Mouse (Mus musculus) heart, embryonic 13.5 days (tissue): ENCODE measurements around the gene Ankrd22. TPM values are rescaled to one million over a fixed set of nuclear protein-coding genes. Genes with fewer than 3 reads are reported as not detected.

Source experiments
- ATAC-seq: fragments of 200-750 bp; cut with Nextera tagmentation; 2 replicates; pipeline ENCODE4 v1.8.0; 2017; ENCODE audit warnings: moderate TSS enrichment; ENCODE audit not compliant: insufficient number of reproducible peaks, low FRiP score, low TSS enrichment; ENCODE audit errors: extremely low read depth
- H3K27ac ChIP-seq: fragments of 300-500 bp; sonication (generic); replicated peaks from 2 replicates; pipeline ENCODE4 v1.5.1; 2015; ENCODE audit warnings: moderate library complexity, mild to moderate bottlenecking, inconsistent platforms
- H3K27me3 ChIP-seq: fragments of 300-500 bp; sonication (generic); replicated peaks from 2 replicates; pipeline ENCODE4 v1.6.1; 2015; ENCODE audit warnings: mild to moderate bottlenecking, inconsistent platforms
- H3K36me3 ChIP-seq: fragments of 300-500 bp; sonication (generic); 2 replicates; pipeline ENCODE4 v1.6.1; 2015; ENCODE audit warnings: mild to moderate bottlenecking, inconsistent platforms
- H3K4me1 ChIP-seq: fragments of 300-500 bp; sonication (generic); 2 replicates; pipeline ENCODE4 v1.6.1; 2015; ENCODE audit warnings: inconsistent platforms
- H3K4me2 ChIP-seq: fragments of 300-500 bp; sonication (generic); 2 replicates; pipeline ENCODE4 v1.6.1; 2015; ENCODE audit warnings: inconsistent platforms, mild to moderate bottlenecking, moderate library complexity
- H3K4me3 ChIP-seq: fragments of 300-500 bp; sonication (generic); 2 replicates; pipeline ENCODE4 v1.5.1; 2015; ENCODE audit warnings: moderate library complexity, mild to moderate bottlenecking, inconsistent platforms
- H3K9ac ChIP-seq: fragments of 300-500 bp; sonication (generic); 2 replicates; pipeline ENCODE4 v1.6.1; 2015; ENCODE audit warnings: inconsistent platforms, mild to moderate bottlenecking, moderate library complexity
- H3K9me3 ChIP-seq: fragments of 300-500 bp; sonication (generic); 2 replicates; pipeline ENCODE4 v1.6.1; 2016; ENCODE audit warnings: inconsistent platforms
- WGBS: fragments of 180-500 bp; shearing (Covaris S2); methylation state at CpG from one replicate; pipeline ENCODE4 v1.1.7; 2015; ENCODE audit warnings: mixed read lengths; 5-methylcytosine and 5-hydroxymethylcytosine counted together
- polyA plus RNA-seq: library from polyadenylated mRNA; unstranded; fragments of >200 nt; fragmentation: Nextera tagmentation; extraction: Ambion mirVana; gene quantifications from 2 replicates; pipeline ENCODE4 v1.2.1, GENCODE M21; 2015

Ankrd22 gene
- polyA plus RNA-seq, 1 experiment from 2014 or later: 0.05 TPM

DNA sequence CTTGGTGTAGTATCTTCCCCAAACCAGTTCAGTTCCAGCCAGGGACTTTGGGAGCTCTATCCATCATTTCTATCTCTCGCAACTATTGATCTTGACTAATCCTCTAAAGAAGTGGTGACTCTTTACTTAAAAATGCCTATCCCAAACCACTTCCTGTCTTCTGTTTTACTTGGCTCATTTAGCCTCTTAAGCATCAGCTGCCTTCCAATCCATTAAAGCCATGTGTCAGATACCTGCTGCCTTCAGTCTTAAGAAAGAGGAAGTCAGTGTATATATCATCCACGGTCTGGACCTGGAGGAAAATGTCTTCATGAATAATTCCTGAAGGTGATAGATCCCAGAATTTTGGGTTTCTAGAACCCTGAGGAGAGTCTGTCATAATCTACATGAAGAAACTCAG, 14.5 kb upstream of the Ankrd22 start:
- ATAC-seq: no peak
- H3K27ac ChIP-seq: no peak overlapping the region
- H3K27me3 ChIP-seq: no peaks in the 10 kb centered on the region
- H3K9me3 ChIP-seq: no peaks in the 10 kb centered on the region
- no peaks in the 10 kb centered on the region for H3K36me3 ChIP-seq
- no peak overlapping the region for H3K4me3 ChIP-seq
- WGBS: 60% methylated on average over 2 of the region's 2 CpGs
- H3K9ac ChIP-seq: no peak overlapping the region
- no peaks in the 10 kb centered on the region for H3K4me1 ChIP-seq
- no peak overlapping the region for H3K4me2 ChIP-seq

DNA sequence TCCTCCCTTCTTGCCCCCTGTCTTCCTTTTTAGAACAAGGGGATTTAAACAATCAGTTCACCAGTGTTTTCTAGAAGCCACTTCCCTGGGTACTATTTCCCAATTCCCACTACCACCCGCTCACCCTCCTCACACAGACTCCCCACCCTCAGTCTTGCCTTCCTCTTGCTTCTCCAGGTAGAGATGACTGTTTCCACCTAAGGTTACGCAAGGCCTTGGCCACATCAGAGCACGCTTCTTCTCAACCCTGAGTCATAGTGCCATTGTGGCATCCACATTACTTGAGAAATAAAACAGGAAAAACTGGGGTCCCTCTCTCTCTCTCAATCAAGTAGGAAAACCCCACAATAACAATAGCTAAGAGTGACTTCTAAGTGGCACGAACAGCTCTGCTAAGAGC, 13.3 kb upstream of the Ankrd22 start:
- Histone ChIP-seq H3K27me3 (no peaks in the 10 kb centered on the region), H3K4me2 (no peak overlapping the region), H3K4me3 (no peak overlapping the region), H3K4me1 (peaks cover 2% of the 10 kb centered on the region; the same call in 1 of the 2 replicates), H3K9ac (no peak overlapping the region), H3K9me3 (no peaks in the 10 kb centered on the region), H3K36me3 (no peaks in the 10 kb centered on the region), H3K27ac (no peak overlapping the region)
- ATAC-seq: no peak
- WGBS: 77% methylated on average over 4 of the region's 4 CpGs

DNA sequence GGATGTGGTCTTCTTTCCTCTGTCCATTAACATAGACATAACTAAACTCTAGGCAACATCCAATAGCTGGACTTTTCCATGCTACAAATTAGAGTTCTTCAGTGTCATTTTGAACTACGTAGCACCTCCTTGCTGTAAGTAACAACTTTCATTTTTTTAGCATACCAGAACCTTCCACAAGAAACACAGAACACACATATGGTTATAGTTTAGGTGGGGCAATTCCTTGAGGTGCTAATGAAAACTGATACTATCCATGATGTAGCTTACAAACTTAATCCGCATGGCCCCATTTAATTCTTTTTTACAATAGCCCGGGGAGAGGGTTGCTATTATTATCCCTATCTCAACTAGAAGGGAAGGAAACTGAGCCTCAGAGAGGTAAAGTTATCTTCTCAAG, 8.2 kb upstream of the Ankrd22 start:
- no peak for ATAC-seq
- no peak overlapping the region for H3K4me3 ChIP-seq
- H3K9me3 ChIP-seq: no peaks in the 10 kb centered on the region
- H3K9ac ChIP-seq: no peak overlapping the region
- no peaks in the 10 kb centered on the region for H3K27me3 ChIP-seq
- H3K27ac ChIP-seq: no peak overlapping the region
- no peaks in the 10 kb centered on the region for H3K36me3 ChIP-seq
- peaks cover 5% of the 10 kb centered on the region; the same call in 1 of the 2 replicates for H3K4me1 ChIP-seq
- H3K4me2 ChIP-seq: no peak overlapping the region
- WGBS: 33% methylated on average over 3 of the region's 3 CpGs

DNA sequence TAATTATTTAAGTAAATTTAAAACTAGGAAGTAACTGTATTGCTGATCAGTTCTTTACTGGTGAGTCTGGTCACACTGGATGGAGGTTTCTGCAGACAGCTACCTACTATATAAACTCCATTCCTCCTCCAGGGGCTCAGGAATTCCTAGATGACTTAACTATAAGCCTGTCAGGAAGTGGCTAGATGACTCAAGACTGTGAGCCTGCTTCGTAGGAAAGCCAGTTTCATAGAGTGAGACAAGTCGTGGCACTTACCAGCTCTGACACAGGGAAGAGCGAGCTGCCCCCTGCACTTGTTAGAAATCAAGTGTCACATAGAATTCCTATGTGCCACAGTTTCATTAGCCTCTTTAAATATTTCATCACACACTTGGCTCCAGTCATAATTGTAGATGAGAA, 5.3 kb upstream of the Ankrd22 start:
- no peak overlapping the region for H3K27ac ChIP-seq

DNA sequence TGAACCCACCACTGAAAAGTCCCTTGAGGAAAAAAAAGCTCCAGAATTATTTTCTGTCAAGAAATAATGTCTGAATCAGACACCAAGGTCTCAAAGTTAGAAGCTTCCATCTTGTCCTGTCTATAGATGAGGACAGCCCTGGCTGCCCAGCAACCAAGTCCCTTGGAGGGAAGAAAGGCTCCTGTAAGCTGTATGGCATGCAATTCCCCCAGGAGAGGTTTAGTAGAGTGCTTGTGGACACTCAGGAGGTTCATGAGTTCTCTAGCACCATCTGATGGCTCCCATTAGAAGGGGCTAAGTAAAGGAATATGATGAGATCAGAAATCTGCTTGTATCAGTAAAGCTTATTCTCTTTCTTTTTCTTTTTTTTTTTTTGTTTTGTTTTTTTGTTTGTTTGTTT, 3.3 kb upstream of the Ankrd22 start:
- H3K4me2 ChIP-seq: no peak overlapping the region
- no peaks in the 10 kb centered on the region for H3K9me3 ChIP-seq
- no peak overlapping the region for H3K4me3 ChIP-seq
- no peaks in the 10 kb centered on the region for H3K27me3 ChIP-seq
- H3K27ac ChIP-seq: no peak overlapping the region
- no peak for ATAC-seq
- no peaks in the 10 kb centered on the region for H3K36me3 ChIP-seq
- H3K4me1 ChIP-seq: peaks cover 3% of the 10 kb centered on the region; the same call in 1 of the 2 replicates
- no peak overlapping the region for H3K9ac ChIP-seq

More for the DNA sequence above, 5.3 kb upstream of the Ankrd22 start:
- Histone ChIP-seq H3K4me1 (peaks cover 5% of the 10 kb centered on the region; the same call in 1 of the 2 replicates), H3K4me2 (no peak overlapping the region), H3K9ac (no peak overlapping the region), H3K9me3 (no peaks in the 10 kb centered on the region), H3K36me3 (no peaks in the 10 kb centered on the region), H3K27me3 (no peaks in the 10 kb centered on the region), H3K4me3 (no peak overlapping the region)
- no peak for ATAC-seq
- 43% methylated on average over 3 of the region's 3 CpGs for WGBS

DNA sequence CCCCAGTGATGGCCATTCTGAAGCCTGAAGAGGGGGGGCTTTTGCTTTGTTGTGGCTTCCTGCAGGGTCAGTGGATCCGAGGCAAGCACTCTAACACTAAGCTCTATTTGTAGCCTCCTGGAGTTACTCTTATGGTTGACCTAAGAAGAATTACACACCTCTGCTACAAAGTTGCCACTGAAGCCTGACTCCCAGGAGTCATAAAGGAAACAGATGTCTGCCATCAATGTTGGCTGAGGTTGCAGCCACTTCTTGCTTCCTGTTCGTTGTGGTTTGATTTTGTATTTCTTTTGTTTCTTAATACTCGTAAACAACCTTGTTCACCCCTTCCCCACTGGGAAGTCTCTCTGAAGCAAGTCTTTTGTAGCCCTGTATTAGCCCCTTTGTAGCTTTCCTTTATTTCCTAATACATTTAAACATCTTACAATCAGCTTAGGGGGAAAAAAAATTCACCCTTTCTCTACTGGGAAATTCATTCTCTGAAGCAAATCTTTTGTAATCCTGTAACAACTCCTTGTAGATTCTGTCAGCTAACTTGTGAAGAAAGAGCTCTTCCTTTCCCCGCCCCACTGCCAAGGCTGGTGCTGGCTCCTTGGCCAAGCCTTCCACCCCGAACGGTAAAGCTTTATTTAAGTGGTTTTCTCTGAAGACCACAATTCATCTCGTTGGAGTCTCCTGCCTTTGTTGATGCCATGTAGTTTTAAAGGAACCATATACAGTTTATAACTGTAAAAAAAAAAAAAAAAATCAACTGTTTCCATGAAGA, 2.2 kb upstream of the Ankrd22 start:
- Histone ChIP-seq H3K4me1 (no peaks in the 10 kb centered on the region), H3K27ac (no peak overlapping the region), H3K27me3 (no peaks in the 10 kb centered on the region), H3K4me3 (no peak overlapping the region), H3K4me2 (no peak overlapping the region), H3K36me3 (no peaks in the 10 kb centered on the region), H3K9me3 (no peaks in the 10 kb centered on the region), H3K9ac (no peak overlapping the region)
- WGBS: 58% methylated on average over 7 of the region's 7 CpGs
- ATAC-seq: no peak

DNA sequence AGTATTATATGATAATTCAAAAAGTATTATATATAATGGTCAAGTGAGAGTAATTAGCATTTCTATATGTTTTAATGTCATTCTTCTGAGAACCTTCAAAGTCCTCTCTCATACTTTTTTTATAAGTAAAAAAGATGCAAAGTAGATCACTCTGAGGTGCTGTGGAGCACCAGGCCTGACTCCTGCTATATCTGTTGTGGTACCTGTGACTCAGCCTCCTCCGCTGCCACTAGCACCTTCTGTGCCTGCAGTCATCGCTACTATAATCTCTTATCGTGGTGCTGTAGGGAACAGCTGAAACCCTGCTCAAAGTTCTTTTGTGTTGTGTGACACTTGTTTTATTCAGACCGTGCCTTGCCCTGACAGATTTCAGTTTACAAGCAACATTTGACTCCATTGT, 533 bp upstream of the Ankrd22 start:
- Histone ChIP-seq H3K36me3 (no peaks in the 10 kb centered on the region), H3K4me3 (no peak overlapping the region), H3K4me2 (no peak overlapping the region), H3K27me3 (no peaks in the 10 kb centered on the region), H3K9ac (no peak overlapping the region), H3K4me1 (no peaks in the 10 kb centered on the region; the same call in 1 of the 2 replicates), H3K9me3 (no peaks in the 10 kb centered on the region), H3K27ac (no peak overlapping the region)
- 66% methylated on average over 4 of the region's 4 CpGs for WGBS
- ATAC-seq: no peak

DNA sequence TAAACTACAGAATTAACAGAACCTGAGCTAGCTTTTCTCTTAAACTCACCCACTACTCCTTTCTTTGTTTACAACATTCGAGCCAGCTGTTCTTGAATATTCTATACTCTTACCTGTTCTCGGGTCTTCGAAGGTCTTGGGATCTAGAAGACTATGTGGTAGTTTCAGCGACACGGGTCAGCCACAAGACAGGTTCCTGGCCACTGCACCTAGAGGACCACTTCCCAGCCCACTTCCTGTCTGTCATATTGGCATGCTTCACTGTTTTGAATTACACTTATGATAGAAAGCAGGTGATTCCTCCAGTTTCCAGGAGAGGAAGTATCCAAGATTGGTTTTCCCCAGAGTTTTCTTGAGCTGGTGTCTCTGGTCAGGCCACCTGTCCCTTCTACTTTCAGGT, 3.2 kb downstream of the Ankrd22 start:
- Histone ChIP-seq H3K9ac (no peak overlapping the region), H3K4me2 (no peak overlapping the region), H3K27ac (no peak overlapping the region), H3K4me1 (no peaks in the 10 kb centered on the region; the same call in 1 of the 2 replicates), H3K9me3 (no peaks in the 10 kb centered on the region), H3K4me3 (no peak overlapping the region), H3K27me3 (no peaks in the 10 kb centered on the region), H3K36me3 (no peaks in the 10 kb centered on the region)
- 83% methylated on average over 5 of the region's 5 CpGs for WGBS
- ATAC-seq: no peak

DNA sequence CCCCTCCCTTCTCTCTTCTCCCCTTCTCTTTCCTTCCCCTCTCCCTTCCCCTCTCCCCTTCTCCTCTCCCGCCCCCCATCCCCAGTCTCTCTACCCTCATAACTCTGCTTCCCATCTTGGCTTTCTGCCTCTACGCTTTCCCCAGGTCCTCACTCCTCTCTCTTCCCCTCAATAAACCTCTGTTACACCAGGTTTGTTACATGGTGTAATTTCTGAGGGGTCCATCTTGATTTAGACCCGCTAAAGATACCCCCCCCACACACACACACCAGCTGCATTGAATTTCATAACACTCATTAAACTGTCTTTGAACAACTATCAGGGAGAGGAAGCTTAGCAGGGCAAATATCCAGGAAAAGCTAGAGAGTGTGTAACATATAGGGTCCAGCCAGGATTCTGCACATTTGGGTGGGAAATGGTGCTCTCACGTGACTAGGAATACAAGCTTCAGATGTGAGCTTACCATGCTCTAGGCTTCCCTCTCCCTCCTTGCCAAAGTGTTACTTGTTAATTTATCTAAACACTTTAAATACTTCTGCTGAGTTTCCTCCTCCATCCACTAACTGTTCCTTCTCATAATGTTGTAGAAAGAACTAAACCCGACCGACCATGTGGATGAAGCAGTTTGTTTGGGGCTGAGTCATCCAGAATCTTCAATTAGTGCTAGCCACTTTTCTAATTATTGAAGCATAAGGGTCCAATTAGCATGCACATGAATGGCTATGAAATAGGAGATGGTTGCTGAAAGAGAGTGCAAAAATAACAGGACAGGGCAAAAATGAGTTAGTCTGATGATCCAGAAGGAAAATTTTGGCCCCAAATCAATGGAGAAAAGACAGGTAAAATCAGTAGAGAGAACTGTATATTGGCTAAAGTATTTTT, 12.3 kb downstream of the Ankrd22 start:
- H3K4me2 ChIP-seq: no peak overlapping the region
- no peaks in the 10 kb centered on the region for H3K9me3 ChIP-seq
- H3K9ac ChIP-seq: no peak overlapping the region
- no peak for ATAC-seq
- WGBS: 73% methylated on average over 6 of the region's 6 CpGs
- no peaks in the 10 kb centered on the region for H3K36me3 ChIP-seq
- no peak overlapping the region for H3K27ac ChIP-seq
- H3K4me3 ChIP-seq: no peak overlapping the region
- no peaks in the 10 kb centered on the region for H3K4me1 ChIP-seq
- no peaks in the 10 kb centered on the region for H3K27me3 ChIP-seq

DNA sequence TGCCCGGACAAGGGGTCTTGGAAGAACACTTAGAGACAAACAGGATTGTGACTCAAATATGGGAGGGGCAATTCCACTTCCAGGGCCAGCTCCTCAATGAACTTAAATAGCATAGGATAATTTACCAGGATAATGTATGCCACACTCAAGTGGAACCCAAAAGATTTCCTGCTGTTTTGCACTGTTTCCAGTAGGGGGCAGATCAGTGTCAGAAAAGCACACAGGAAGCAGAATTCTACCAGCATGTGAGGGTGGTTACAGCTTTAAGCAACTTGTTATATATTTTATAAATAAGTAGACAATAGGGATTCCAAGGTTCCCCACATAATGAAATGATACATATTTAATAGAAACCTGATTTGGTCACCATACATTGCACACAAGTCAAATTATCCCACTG, 13.9 kb downstream of the Ankrd22 start:
- no peaks in the 10 kb centered on the region for H3K27me3 ChIP-seq
- H3K4me1 ChIP-seq: no peaks in the 10 kb centered on the region
- no peaks in the 10 kb centered on the region for H3K36me3 ChIP-seq
- no peak overlapping the region for H3K4me3 ChIP-seq
- H3K9me3 ChIP-seq: no peaks in the 10 kb centered on the region
- H3K27ac ChIP-seq: no peak overlapping the region
- no peak overlapping the region for H3K4me2 ChIP-seq
- H3K9ac ChIP-seq: no peak overlapping the region
- WGBS: 65% methylated on average over 1 of the region's 1 CpGs
- no peak for ATAC-seq

DNA sequence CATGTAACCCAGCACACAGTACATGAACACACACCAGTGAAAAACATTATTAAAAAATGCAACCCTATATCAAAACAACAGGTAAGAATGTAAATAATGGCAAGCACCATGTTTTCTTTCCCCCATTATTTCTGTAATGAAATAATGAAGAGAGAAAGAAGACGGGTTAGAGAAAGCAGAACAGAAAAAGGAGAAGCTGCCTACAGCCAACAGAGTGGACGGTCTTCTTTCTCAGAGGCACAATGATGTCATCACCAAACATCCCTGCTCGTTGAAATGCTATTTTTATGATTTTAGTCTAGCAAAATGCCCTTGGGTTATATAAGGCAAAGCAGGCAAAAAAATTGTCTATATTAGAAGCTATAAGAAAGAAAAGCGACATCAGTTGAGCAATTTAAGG, 17.4 kb downstream of the Ankrd22 start:
- no peak overlapping the region for H3K4me2 ChIP-seq
- no peak overlapping the region for H3K9ac ChIP-seq
- no peaks in the 10 kb centered on the region for H3K9me3 ChIP-seq
- H3K27me3 ChIP-seq: no peaks in the 10 kb centered on the region
- H3K4me3 ChIP-seq: no peak overlapping the region
- 56% methylated on average over 4 of the region's 4 CpGs for WGBS
- H3K36me3 ChIP-seq: no peaks in the 10 kb centered on the region
- no peaks in the 10 kb centered on the region for H3K4me1 ChIP-seq
- ATAC-seq: no peak
- no peak overlapping the region for H3K27ac ChIP-seq
